Comparison of ENCODE assay signal across 8 mouse cellular contexts in genomic region chr15:78850059-78850824, GRCm38 (mm10). TPM values are rescaled to one million over a fixed set of nuclear protein-coding genes. Genes with fewer than 3 reads are reported as not detected.
DNase-seq lines count a peak whose midpoint lies in the region; ATAC-seq and TF ChIP-seq lines count a peak whose summit lies in the region.
"Had no signal": no experiment of that assay in that cellular context is flagged by ENCODE, and none has a peak within 500 bp of the region (broad histone marks: within the 10 kb centered on the region; RNA-seq: fewer than 3 reads in every experiment).

No protein-coding gene starts in this region.

- H3K36me3 ChIP-seq in hindbrain, embryonic 10.5 days = 0 out of 2 replicates have a peak, but pooled peaks cover 6% of the 10 kb centered on the region
- no peaks in the 10 kb centered on the region for H3K36me3 ChIP-seq in hindbrain, embryonic 13.5 days
- peaks cover 36% of the 10 kb centered on the region for H3K36me3 ChIP-seq in lung, embryonic 15.5 days
- H3K36me3 ChIP-seq in kidney, postnatal 0 days (ENCODE audit: insufficient read depth, low read length) = peaks cover 14% of the 10 kb centered on the region; the same call in 1 of the 2 replicates

- DNase-seq in hindbrain, embryonic 10.5 days (ENCODE audit: low spot score) = no peak
- no peak for DNase-seq in lung, postnatal 36 days
- no peak for DNase-seq in kidney, postnatal 0 days (ENCODE audit: low spot score)
- DNase-seq in yolk sac, embryonic 10.5 days (ENCODE audit: low spot score) = peak; percentile 85
- no peak for DNase-seq in spleen, adult 18-20 months

- peaks cover 33% of the 10 kb centered on the region for H3K27me3 ChIP-seq in hindbrain, embryonic 10.5 days (ENCODE audit: insufficient read depth, poor library complexity, severe bottlenecking)
- H3K27me3 ChIP-seq in hindbrain, embryonic 13.5 days = peaks cover 16% of the 10 kb centered on the region; the same call in 1 of the 2 replicates
- no peaks in the 10 kb centered on the region for H3K27me3 ChIP-seq in lung, embryonic 15.5 days
- H3K27me3 ChIP-seq in kidney, postnatal 0 days (ENCODE audit: insufficient read depth, low read length) = no peaks in the 10 kb centered on the region
- H3K27me3 ChIP-seq: limb, embryonic 12.5 days had no signal

- H3K4me1 ChIP-seq in hindbrain, embryonic 10.5 days (replicated peaks) = peaks cover 50% of the 10 kb centered on the region
- peaks cover 23% of the 10 kb centered on the region for H3K4me1 ChIP-seq in hindbrain, embryonic 13.5 days (replicated peaks)
- H3K4me1 ChIP-seq in lung, embryonic 15.5 days = peaks cover 67% of the 10 kb centered on the region
- H3K4me1 ChIP-seq in kidney, postnatal 0 days (replicated peaks; ENCODE audit: insufficient read depth, low read length) = peaks cover 15% of the 10 kb centered on the region

- H3K4me3 ChIP-seq in hindbrain, embryonic 10.5 days = no peak overlapping the region
- H3K4me3 ChIP-seq in hindbrain, embryonic 13.5 days = no peak overlapping the region
- no peak overlapping the region for H3K4me3 ChIP-seq in lung, embryonic 15.5 days
- H3K4me3 ChIP-seq in kidney, postnatal 0 days (replicated peaks; ENCODE audit: low read depth, low read length) = no peak overlapping the region
- H3K4me3 ChIP-seq: limb, embryonic 12.5 days had no signal

- no peak for TF ChIP-seq CTCF in kidney, postnatal 0 days (IDR thresholded peaks at IDR 0.05; ENCODE audit: low read depth)

- ATAC-seq in hindbrain, embryonic 13.5 days (ENCODE audit: low FRiP score) = no peak
- peak; percentile 40 for ATAC-seq in lung, embryonic 15.5 days (ENCODE audit: borderline replicate concordance, extremely low read depth, low FRiP score, low TSS enrichment)
- peak; percentile 20 for ATAC-seq in kidney, postnatal 0 days (replicated peaks; ENCODE audit: low FRiP score, low read depth)

- peak overlapping the region; percentile 59; the same call in 1 of the 2 replicates for H3K27ac ChIP-seq in hindbrain, embryonic 10.5 days
- no peak overlapping the region for H3K27ac ChIP-seq in hindbrain, embryonic 13.5 days
- H3K27ac ChIP-seq in lung, embryonic 15.5 days = peak overlapping the region; percentile 83
- peak overlapping the region; percentile 8; the same call in 1 of the 2 replicates for H3K27ac ChIP-seq in kidney, postnatal 0 days
- H3K27ac ChIP-seq: limb, embryonic 12.5 days had no signal

- 72% methylated on average over 15 of the region's 15 CpGs for WGBS in hindbrain, embryonic 10.5 days
- 69% methylated on average over 14 of the region's 15 CpGs for WGBS in hindbrain, embryonic 13.5 days
- WGBS in lung, embryonic 15.5 days = 40% methylated on average over 15 of the region's 15 CpGs
- WGBS in kidney, postnatal 0 days = 57% methylated on average over 15 of the region's 15 CpGs

- H3K9ac ChIP-seq in hindbrain, embryonic 13.5 days = no peak overlapping the region
- H3K9ac ChIP-seq in lung, embryonic 15.5 days = no peak overlapping the region
- H3K9ac ChIP-seq in kidney, postnatal 0 days (ENCODE audit: low read depth, low read length) = no peak overlapping the region
- H3K9ac ChIP-seq: limb, embryonic 12.5 days had no signal

- H3K9me3 ChIP-seq in hindbrain, embryonic 10.5 days = no peaks in the 10 kb centered on the region
- no peaks in the 10 kb centered on the region for H3K9me3 ChIP-seq in hindbrain, embryonic 13.5 days
- no peaks in the 10 kb centered on the region for H3K9me3 ChIP-seq in lung, embryonic 15.5 days
- H3K9me3 ChIP-seq in kidney, postnatal 0 days (replicated peaks; ENCODE audit: low read length) = no peaks in the 10 kb centered on the region
- H3K9me3 ChIP-seq: limb, embryonic 12.5 days had no signal

- H3K4me2 ChIP-seq in hindbrain, embryonic 13.5 days = no peak overlapping the region
- no peak overlapping the region for H3K4me2 ChIP-seq in lung, embryonic 15.5 days
- H3K4me2 ChIP-seq in kidney, postnatal 0 days (ENCODE audit: low read length) = no peak overlapping the region
- H3K4me2 ChIP-seq: limb, embryonic 12.5 days had no signal

RNA-seq across cellular contexts. Expression of gene Lgals2, which starts 5.1 kb away (rescaled TPM):
- polyA plus RNA-seq in hindbrain, embryonic 10.5 days (2016; fragmentation: Nextera tagmentation; extraction: Ambion mirVana) = not detected in 2 replicates
- polyA plus RNA-seq in hindbrain, embryonic 13.5 days (2015; fragmentation: Nextera tagmentation; extraction: Ambion mirVana) = not detected in 2 replicates
- 0.69 and 0.72 TPM in 2 replicates for polyA plus RNA-seq in lung, embryonic 15.5 days (2015; fragmentation: Nextera tagmentation; extraction: Ambion mirVana)
- polyA plus RNA-seq in kidney, postnatal 0 days (2015; fragmentation: Nextera tagmentation; extraction: Ambion mirVana) = 0.91 and 1.2 TPM in 2 replicates
- polyA plus RNA-seq: limb, embryonic 12.5 days had no signal

RNA-seq across cellular contexts. Expression of gene Cdc42ep1, which starts 7.8 kb away (rescaled TPM):
- polyA plus RNA-seq in hindbrain, embryonic 10.5 days (2016; fragmentation: Nextera tagmentation; extraction: Ambion mirVana) = 19.2 and 19.4 TPM in 2 replicates
- polyA plus RNA-seq in hindbrain, embryonic 13.5 days (2015; fragmentation: Nextera tagmentation; extraction: Ambion mirVana) = 9.5 and 11.0 TPM in 2 replicates
- polyA plus RNA-seq in lung, embryonic 15.5 days (2015; fragmentation: Nextera tagmentation; extraction: Ambion mirVana) = 105 and 109 TPM in 2 replicates
- 51.4 and 57.1 TPM in 2 replicates for polyA plus RNA-seq in kidney, postnatal 0 days (2015; fragmentation: Nextera tagmentation; extraction: Ambion mirVana)

RNA-seq across cellular contexts. Expression of gene Gga1, which starts 26.7 kb away (rescaled TPM):
- polyA plus RNA-seq in hindbrain, embryonic 10.5 days (2016; fragmentation: Nextera tagmentation; extraction: Ambion mirVana) = 51.1 and 60.7 TPM in 2 replicates
- polyA plus RNA-seq in hindbrain, embryonic 13.5 days (2015; fragmentation: Nextera tagmentation; extraction: Ambion mirVana) = 49.9 and 50.6 TPM in 2 replicates
- polyA plus RNA-seq in lung, embryonic 15.5 days (2015; fragmentation: Nextera tagmentation; extraction: Ambion mirVana) = 54.0 and 56.2 TPM in 2 replicates
- polyA plus RNA-seq in kidney, postnatal 0 days (2015; fragmentation: Nextera tagmentation; extraction: Ambion mirVana) = 41.5 and 42.8 TPM in 2 replicates

RNA-seq across cellular contexts. Expression of gene Card10, which starts 47.4 kb away (rescaled TPM):
- 4.3 and 4.5 TPM in 2 replicates for polyA plus RNA-seq in hindbrain, embryonic 10.5 days (2016; fragmentation: Nextera tagmentation; extraction: Ambion mirVana)
- 1.6 TPM in 2 replicates for polyA plus RNA-seq in hindbrain, embryonic 13.5 days (2015; fragmentation: Nextera tagmentation; extraction: Ambion mirVana)
- 7.1 and 7.6 TPM in 2 replicates for polyA plus RNA-seq in lung, embryonic 15.5 days (2015; fragmentation: Nextera tagmentation; extraction: Ambion mirVana)
- polyA plus RNA-seq in kidney, postnatal 0 days (2015; fragmentation: Nextera tagmentation; extraction: Ambion mirVana) = 8.2 and 9.2 TPM in 2 replicates

RNA-seq across cellular contexts. Expression of gene Gm49510, which starts 49.2 kb away (rescaled TPM):
- polyA plus RNA-seq in hindbrain, embryonic 10.5 days (2016; fragmentation: Nextera tagmentation; extraction: Ambion mirVana) = 0.29 and 0.38 TPM in 2 replicates
- not detected in 2 replicates for polyA plus RNA-seq in hindbrain, embryonic 13.5 days (2015; fragmentation: Nextera tagmentation; extraction: Ambion mirVana)
- polyA plus RNA-seq in lung, embryonic 15.5 days (2015; fragmentation: Nextera tagmentation; extraction: Ambion mirVana) = 0.18 and 0.60 TPM in 2 replicates
- polyA plus RNA-seq in kidney, postnatal 0 days (2015; fragmentation: Nextera tagmentation; extraction: Ambion mirVana) = 0.30 TPM in 1 of 2 replicates, not detected in the other
